Mouse (Mus musculus): Measurements from ENCODE around the gene Il12b.

GRCm38 (mm10) chr11:44364536-44364935, 35.3 kb upstream of the Il12b start:
- TF ChIP-seq CTCF (IDR thresholded peaks at IDR 0.05; ENCODE audit: insufficient read depth, low read length) (no peak), POLR2A (IDR thresholded peaks at IDR 0.05; ENCODE audit: borderline replicate concordance, extremely low read depth, low read depth, low read length) (no peak)
